Mouse (Mus musculus): ENCODE results near the gene Cnot6.

Gene Cnot6

GRCm38 (mm10) chr11:49713336-49714334, 1.1 kb upstream of the Cnot6 start:
- DNase-seq (ENCODE audit: low spot score): peak; percentile 39

- peak; percentile 16 for DNase-seq (ENCODE audit: low spot score)
Measured at GRCm38 (mm10) chr11:49711981-49712554, 455 bp downstream of the Cnot6 start.

GRCm38 (mm10) chr11:49710664-49711063, 1.9 kb downstream of the Cnot6 start:
- DNase-seq (ENCODE audit: low spot score): no peak

- DNase-seq (ENCODE audit: low spot score): no peak
Measured at GRCm38 (mm10) chr11:49707834-49708233, 4.7 kb downstream of the Cnot6 start.

- no peak for DNase-seq (ENCODE audit: low spot score)
Measured at GRCm38 (mm10) chr11:49704804-49705203, 7.7 kb downstream of the Cnot6 start.

GRCm38 (mm10) chr11:49702014-49702413, 10.5 kb downstream of the Cnot6 start:
- no peak for DNase-seq (ENCODE audit: low spot score)

- no peak for DNase-seq (ENCODE audit: low spot score)
Measured at GRCm38 (mm10) chr11:49699079-49699478, 13.4 kb downstream of the Cnot6 start.

GRCm38 (mm10) chr11:49697779-49698178, 14.7 kb downstream of the Cnot6 start:
- no peak for DNase-seq (ENCODE audit: low spot score)

- DNase-seq (ENCODE audit: low spot score): no peak
Measured at GRCm38 (mm10) chr11:49696472-49696871, 16.1 kb downstream of the Cnot6 start.

GRCm38 (mm10) chr11:49695695-49696094, 16.8 kb downstream of the Cnot6 start:
- DNase-seq (ENCODE audit: low spot score): no peak

- no peak for DNase-seq (ENCODE audit: low spot score)
Measured at GRCm38 (mm10) chr11:49695013-49695412, 17.5 kb downstream of the Cnot6 start.

- no peak for DNase-seq (ENCODE audit: low spot score)
Measured at GRCm38 (mm10) chr11:49684237-49684973, 28.1 kb downstream of the Cnot6 start.

GRCm38 (mm10) chr11:49673433-49673832, 39.1 kb downstream of the Cnot6 start:
- no peak for DNase-seq (ENCODE audit: low spot score)

- DNase-seq (ENCODE audit: low spot score): peak; percentile 27
Measured at GRCm38 (mm10) chr11:49665462-49665861, 47.1 kb downstream of the Cnot6 start.

GRCm38 (mm10) chr11:49664262-49665140, 48.0 kb downstream of the Cnot6 start:
- DNase-seq (ENCODE audit: low spot score): no peak

GRCm38 (mm10) chr11:49663310-49663709, 49.2 kb downstream of the Cnot6 start, which contains the start of gene Scgb3a1:
Gene Scgb3a1, plus strand, starts transcription at chr11:49663610.
- no peak for DNase-seq (ENCODE audit: low spot score)

- DNase-seq (ENCODE audit: low spot score): no peak
Measured at GRCm38 (mm10) chr11:49662292-49662780, 50.2 kb downstream of the Cnot6 start.

- DNase-seq (ENCODE audit: low spot score): no peak
Measured at GRCm38 (mm10) chr11:49659470-49659799, 53.1 kb downstream of the Cnot6 start.

GRCm38 (mm10) chr11:49658791-49659469, 53.6 kb downstream of the Cnot6 start:
- peak; percentile 48 for DNase-seq (ENCODE audit: low spot score)

- peak; percentile 77 for DNase-seq (ENCODE audit: low spot score)
Measured at GRCm38 (mm10) chr11:49658065-49658464, 54.5 kb downstream of the Cnot6 start.

- DNase-seq (ENCODE audit: low spot score): no peak
Measured at GRCm38 (mm10) chr11:49655501-49655900, 57.0 kb downstream of the Cnot6 start.
